Mouse (Mus musculus): ENCODE results near the gene Nudt19. TPM values are rescaled to one million over a fixed set of nuclear protein-coding genes. Genes with fewer than 3 reads are reported as not detected.
A peak's percentile ranks its signal among the peaks of the same experiment; 100 is the strongest.
"Not testable (repeated sequence)": the region's sequence is repeated elsewhere in the genome, so short reads cannot be mapped to it uniquely, and the experiment has no call there.

Gene Nudt19
- total RNA-seq, 4 experiments from 2014 or later: 44.2 to 54.7 (median 49.3) TPM

- not testable (repeated sequence) for DNase-seq
These were observed 8.8 kb upstream of the Nudt19 start for GRCm38 (mm10) chr7:35564872-35565271.

GRCm38 (mm10) chr7:35564067-35564865, 8.2 kb upstream of the Nudt19 start:
- DNase-seq: no peak

GRCm38 (mm10) chr7:35563071-35563470, 7.0 kb upstream of the Nudt19 start:
- DNase-seq: no peak

- no peak for DNase-seq
These were observed 3.7 kb upstream of the Nudt19 start for GRCm38 (mm10) chr7:35559838-35560237.

GRCm38 (mm10) chr7:35558681-35559080, 2.6 kb upstream of the Nudt19 start:
- no peak for DNase-seq

GRCm38 (mm10) chr7:35557577-35557976, 1.5 kb upstream of the Nudt19 start:
- no peak for DNase-seq

GRCm38 (mm10) chr7:35556905-35557304, 801 bp upstream of the Nudt19 start:
- DNase-seq: no peak

GRCm38 (mm10) chr7:35555224-35556204, 590 bp downstream of the Nudt19 start:
- DNase-seq: peak; percentile 85

- DNase-seq: peak; percentile 8
These were observed 1.4 kb downstream of the Nudt19 start for GRCm38 (mm10) chr7:35554605-35555175.

GRCm38 (mm10) chr7:35553751-35554604, 2.1 kb downstream of the Nudt19 start:
- no peak for DNase-seq

- peak; percentile 35 for DNase-seq
These were observed 10.2 kb downstream of the Nudt19 start for GRCm38 (mm10) chr7:35545881-35546280.

GRCm38 (mm10) chr7:35537562-35537961, 18.5 kb downstream of the Nudt19 start, which contains the start of gene Tdrd12:
Tdrd12 (minus strand) TSS chr7:35537745.
- no peak for DNase-seq

- DNase-seq: no peak
These were observed 20.2 kb downstream of the Nudt19 start for GRCm38 (mm10) chr7:35535750-35536512.

- DNase-seq: not testable (repeated sequence)
These were observed 25.6 kb downstream of the Nudt19 start for GRCm38 (mm10) chr7:35530544-35530943.

GRCm38 (mm10) chr7:35530026-35530425, 26.1 kb downstream of the Nudt19 start:
- no peak for DNase-seq

GRCm38 (mm10) chr7:35526795-35527194, 29.3 kb downstream of the Nudt19 start:
- no peak for DNase-seq

- no peak for DNase-seq
These were observed 54.1 kb downstream of the Nudt19 start for GRCm38 (mm10) chr7:35501995-35502394.

- no peak for DNase-seq
These were observed 58.6 kb downstream of the Nudt19 start for GRCm38 (mm10) chr7:35497516-35497915.

Data from adrenal gland, adult 8-10 months (tissue).